Mouse (Mus musculus): ENCODE measurements around the gene F2rl2. TPM values are rescaled to one million over a fixed set of nuclear protein-coding genes. Genes with fewer than 3 reads are reported as not detected.

Gene F2rl2
- total and polyA plus RNA-seq, 3 experiments = 0.04 TPM; not detected in 2

GRCm38 (mm10) chr13:95649941-95650340 is 46.7 kb upstream of the F2rl2 start (continued):
- no peak for TF ChIP-seq MAZ (IDR thresholded peaks at IDR 0.05; ENCODE audit: low read depth, low read length)
- no peak for TF ChIP-seq GABPA (IDR thresholded peaks at IDR 0.05; ENCODE audit: low read depth, low read length)
- TF ChIP-seq UBTF (IDR thresholded peaks at IDR 0.05; ENCODE audit: borderline replicate concordance, insufficient read depth, low read depth, low read length) = no peak

- TF ChIP-seq TAL1 (IDR thresholded peaks at IDR 0.05; ENCODE audit: low read length) = no peak
- no peak for TF ChIP-seq SIN3A (IDR thresholded peaks at IDR 0.05; ENCODE audit: low read length)
- TF ChIP-seq BHLHE40 (IDR thresholded peaks at IDR 0.05; ENCODE audit: borderline replicate concordance, low read depth, low read length) = no peak
- no peak for TF ChIP-seq TBP (IDR thresholded peaks at IDR 0.05; ENCODE audit: low read depth, low read length)
- TF ChIP-seq ZKSCAN1 (IDR thresholded peaks at IDR 0.05; ENCODE audit: low read depth, low read length) = no peak
- TF ChIP-seq TCF12 (IDR thresholded peaks at IDR 0.05; ENCODE audit: low read depth, low read length) = no peak
- no peak for TF ChIP-seq ZNF384 (IDR thresholded peaks at IDR 0.05; ENCODE audit: low read depth, low read length)
- no peak for TF ChIP-seq NELFE (IDR thresholded peaks at IDR 0.05; ENCODE audit: low read depth, low read length)
- no peak for TF ChIP-seq JUND (IDR thresholded peaks at IDR 0.05; ENCODE audit: low read depth, low read length)
- Histone ChIP-seq H3K9me3 (replicated peaks; ENCODE audit: insufficient read depth, low read length) (no peaks in the 10 kb centered on the region), H3K27ac (ENCODE audit: control insufficient read depth, low read depth, low read length) (no peak overlapping the region), H3K9ac (ENCODE audit: control insufficient read depth, low read depth, low read length, poor library complexity, severe bottlenecking) (no peak overlapping the region), H3K36me3 (ENCODE audit: control insufficient read depth in 1 of 2, insufficient read depth in 2 of 2, low read length in 2 of 2) (peaks cover 0 to 33% of the 10 kb centered on the region in 2 experiments; a peak in 2 of 4 replicates), H3K79me2 (ENCODE audit: control insufficient read depth, insufficient read depth, low read length, poor library complexity) (no peaks in the 10 kb centered on the region), H3K4me1 (ENCODE audit: control insufficient read depth in 1 of 2, insufficient read depth in 2 of 2, low read length in 2 of 2) (peaks cover 6 to 44% of the 10 kb centered on the region in 2 experiments), H3K4me3 (ENCODE audit: control insufficient read depth in 1 of 2, insufficient read depth in 1 of 2, low read depth in 2 of 2, low read length in 2 of 2) (no peak overlapping the region), H3K27me3 (ENCODE audit: control insufficient read depth in 1 of 2, insufficient read depth in 2 of 2, low read length in 2 of 2) (no peaks in the 10 kb centered on the region)
- DNase-seq (ENCODE audit: low read depth, low spot score) = no peak
Measured at GRCm38 (mm10) chr13:95651870-95652668, 44.6 kb upstream of the F2rl2 start.

GRCm38 (mm10) chr13:95653696-95654095 is 43.0 kb upstream of the F2rl2 start:
- peaks cover 9 to 55% of the 10 kb centered on the region in 2 experiments for H3K4me1 ChIP-seq (ENCODE audit: control insufficient read depth in 1 of 2, insufficient read depth in 2 of 2, low read length in 2 of 2)
- peak overlapping the region; percentile 86 for H3K27ac ChIP-seq (ENCODE audit: control insufficient read depth, low read depth, low read length)
- peak; percentile 67 for DNase-seq (ENCODE audit: low read depth, low spot score)
- peaks cover 0 to 40% of the 10 kb centered on the region in 2 experiments; a peak in 2 of 4 replicates for H3K36me3 ChIP-seq (ENCODE audit: control insufficient read depth in 1 of 2, insufficient read depth in 2 of 2, low read length in 2 of 2)
- H3K9me3 ChIP-seq (replicated peaks; ENCODE audit: insufficient read depth, low read length) = no peaks in the 10 kb centered on the region
- no peaks in the 10 kb centered on the region for H3K79me2 ChIP-seq (ENCODE audit: control insufficient read depth, insufficient read depth, low read length, poor library complexity)
- no peaks in the 10 kb centered on the region for H3K27me3 ChIP-seq (ENCODE audit: control insufficient read depth in 1 of 2, insufficient read depth in 2 of 2, low read length in 2 of 2)
- no peak overlapping the region for H3K9ac ChIP-seq (ENCODE audit: control insufficient read depth, low read depth, low read length, poor library complexity, severe bottlenecking)
- H3K4me3 ChIP-seq (ENCODE audit: control insufficient read depth in 1 of 2, insufficient read depth in 1 of 2, low read depth in 2 of 2, low read length in 2 of 2) = no peak overlapping the region
- TF ChIP-seq SIN3A (IDR thresholded peaks at IDR 0.05; ENCODE audit: low read length) (peak; percentile 51; the same call in 1 of the 2 replicates), ZKSCAN1 (IDR thresholded peaks at IDR 0.05; ENCODE audit: low read depth, low read length) (no peak), MEF2A (IDR thresholded peaks at IDR 0.05; ENCODE audit: extremely low read depth, insufficient replicate concordance, low read depth, low read length, poor library complexity, severe bottlenecking) (no peak), ELF1 (IDR thresholded peaks at IDR 0.05; ENCODE audit: low read depth, low read length) (no peak), MYB (IDR thresholded peaks at IDR 0.05; ENCODE audit: low read depth, low read length) (peak; percentile 62; the same call in 1 of the 2 replicates), EP300 (IDR thresholded peaks at IDR 0.05; ENCODE audit: low read depth in 1 of 2, low read length in 2 of 2) (peak; percentile 82 to 91), ETS1 (IDR thresholded peaks at IDR 0.05; ENCODE audit: low read depth, low read length) (peak; percentile 80), TAL1 (IDR thresholded peaks at IDR 0.05; ENCODE audit: low read length) (peak; percentile 77), E2F4 (IDR thresholded peaks at IDR 0.05; ENCODE audit: borderline replicate concordance, low read depth, low read length) (no peak), ZC3H11A (IDR thresholded peaks at IDR 0.05; ENCODE audit: low read depth, low read length) (no peak), GATA1 (IDR thresholded peaks at IDR 0.05; ENCODE audit: low read depth, low read length) (peak; percentile 79), JUND (IDR thresholded peaks at IDR 0.05; ENCODE audit: low read depth, low read length) (no peak), TCF12 (IDR thresholded peaks at IDR 0.05; ENCODE audit: low read depth, low read length) (peak; percentile 61; the same call in 1 of the 2 replicates), MXI1 (IDR thresholded peaks at IDR 0.05; ENCODE audit: low read depth, low read length) (no peak), RCOR1 (IDR thresholded peaks at IDR 0.05; ENCODE audit: low read depth, low read length) (peak; percentile 71), CTCF (IDR thresholded peaks at IDR 0.05 in 2 of 3, conservative IDR thresholded peaks at IDR 0.05 in 1 of 3; ENCODE audit: control insufficient read depth in 1 of 3, insufficient read depth in 1 of 3, low read depth in 2 of 3, low read length in 3 of 3, poor library complexity in 1 of 3, severe bottlenecking in 1 of 3) (no peak), CHD2 (IDR thresholded peaks at IDR 0.05; ENCODE audit: low read length) (no peak), USF2 (IDR thresholded peaks at IDR 0.05; ENCODE audit: borderline replicate concordance in 1 of 2, insufficient read depth in 1 of 2, low read depth in 1 of 2, low read length in 2 of 2) (no peak), ZNF384 (IDR thresholded peaks at IDR 0.05; ENCODE audit: low read depth, low read length) (no peak), POLR2A (IDR thresholded peaks at IDR 0.05; ENCODE audit: control insufficient read depth in 1 of 2, insufficient read depth in 1 of 2, low read depth in 1 of 2, low read length in 2 of 2, poor library complexity in 1 of 2) (no peak), POLR2AphosphoS5 (IDR thresholded peaks at IDR 0.05; ENCODE audit: borderline replicate concordance, low read depth, low read length) (no peak)
